Mouse (Mus musculus) midbrain, embryonic 16.5 days (tissue): ENCODE data around the gene Mrpl23. TPM values are rescaled to one million over a fixed set of nuclear protein-coding genes. Genes with fewer than 3 reads are reported as not detected.
A peak's percentile ranks its signal among the peaks of the same experiment; 100 is the strongest.

Experiments
- ATAC-seq: fragments of 200-750 bp; cut with Nextera tagmentation; 2 replicates; pipeline ENCODE4 v1.8.0; 2017; ENCODE audit warnings: moderate TSS enrichment
- H3K27ac ChIP-seq: fragments of 300-500 bp; sonication (generic); 2 replicates; pipeline ENCODE4 v1.5.1; 2014; ENCODE audit warnings: mild to moderate bottlenecking, low read length, mixed read lengths
- H3K27me3 ChIP-seq: fragments of 300-500 bp; sonication (generic); 2 replicates; pipeline ENCODE4 v1.6.1; 2014; ENCODE audit warnings: low read depth, low read length, mixed read lengths; ENCODE audit not compliant: control insufficient read depth, insufficient read depth
- H3K36me3 ChIP-seq: fragments of 300-500 bp; sonication (generic); 2 replicates; pipeline ENCODE4 v1.6.1; 2014; ENCODE audit warnings: mild to moderate bottlenecking, low read length, moderate library complexity, mixed read lengths; ENCODE audit not compliant: control insufficient read depth, insufficient read depth
- H3K4me1 ChIP-seq: fragments of 300-500 bp; sonication (generic); 2 replicates; pipeline ENCODE4 v1.6.1; 2014; ENCODE audit warnings: mild to moderate bottlenecking, low read length, mixed read lengths; ENCODE audit not compliant: control insufficient read depth, insufficient read depth
- H3K4me2 ChIP-seq: fragments of 300-500 bp; sonication (generic); 2 replicates; pipeline ENCODE4 v1.6.1; 2014; ENCODE audit warnings: mild to moderate bottlenecking, low read length, mixed read lengths
- H3K4me3 ChIP-seq: fragments of 300-500 bp; sonication (generic); 2 replicates; pipeline ENCODE4 v1.5.1; 2014; ENCODE audit warnings: low read depth, mild to moderate bottlenecking, low read length, moderate library complexity, mixed read lengths
- H3K9ac ChIP-seq: fragments of 300-500 bp; sonication (generic); 2 replicates; pipeline ENCODE4 v1.6.1; 2014; ENCODE audit warnings: low read depth, low read length, mixed read lengths
- H3K9me3 ChIP-seq: fragments of 300-500 bp; sonication (generic); replicated peaks from 2 replicates; pipeline ENCODE4 v1.6.1; 2014; ENCODE audit warnings: mild to moderate bottlenecking, low read length, mixed read lengths; ENCODE audit not compliant: control insufficient read depth, poor library complexity, severe bottlenecking
- WGBS: fragments of 180-500 bp; shearing (Covaris S2); extraction: QIAGEN DNeasy Blood & Tissue Kit; methylation state at CpG from one replicate; pipeline ENCODE4 v1.1.7; 2014; 5-methylcytosine and 5-hydroxymethylcytosine counted together
- polyA plus RNA-seq: library from polyadenylated mRNA; unstranded; fragments of >200 nt; fragmentation: Nextera tagmentation; extraction: Ambion mirVana; gene quantifications from 2 replicates; pipeline ENCODE4 v1.2.1, GENCODE M21; 2015

The Mrpl23 gene
- polyA plus RNA-seq, 1 experiment from 2014 or later, result 18.6 TPM

GRCm38 (mm10) chr7:142497775-142498174, 34.7 kb upstream of the Mrpl23 start:
- no peak for ATAC-seq
- Histone ChIP-seq H3K36me3 (no peaks in the 10 kb centered on the region), H3K4me3 (no peak overlapping the region), H3K9me3 (no peaks in the 10 kb centered on the region), H3K4me1 (no peaks in the 10 kb centered on the region), H3K4me2 (no peak overlapping the region), H3K27me3 (no peaks in the 10 kb centered on the region), H3K9ac (no peak overlapping the region), H3K27ac (no peak overlapping the region)
- 80% methylated on average over 2 of the region's 2 CpGs for WGBS

- 88% methylated on average over 2 of the region's 2 CpGs for WGBS
- Histone ChIP-seq H3K36me3 (no peaks in the 10 kb centered on the region), H3K4me3 (no peak within 1 kb of the TSS), H3K27ac (no peak within 1 kb of the TSS), H3K27me3 (no peaks in the 10 kb centered on the region), H3K9ac (no peak within 1 kb of the TSS), H3K9me3 (no peaks in the 10 kb centered on the region), H3K4me2 (no peak within 1 kb of the TSS), H3K4me1 (no peaks in the 10 kb centered on the region)
- no peak for ATAC-seq
These were observed 33.9 kb upstream of the Mrpl23 start, which contains the start of gene Tnnt3 for GRCm38 (mm10) chr7:142498575-142498974. Gene Tnnt3 (plus strand): TSS chr7:142498836.

- Histone ChIP-seq H3K27me3 (no peaks in the 10 kb centered on the region), H3K4me3 (no peak overlapping the region), H3K4me2 (no peak overlapping the region), H3K9me3 (no peaks in the 10 kb centered on the region), H3K27ac (no peak overlapping the region), H3K9ac (no peak overlapping the region), H3K36me3 (no peaks in the 10 kb centered on the region), H3K4me1 (no peaks in the 10 kb centered on the region)
- no peak for ATAC-seq
- 79% methylated on average over 5 of the region's 5 CpGs for WGBS
These were observed 33.3 kb upstream of the Mrpl23 start for GRCm38 (mm10) chr7:142499010-142499721.

GRCm38 (mm10) chr7:142500032-142500431, 32.5 kb upstream of the Mrpl23 start:
- ATAC-seq, result no peak
- no peaks in the 10 kb centered on the region for H3K9me3 ChIP-seq
- no peaks in the 10 kb centered on the region for H3K36me3 ChIP-seq
- no peak overlapping the region for H3K4me3 ChIP-seq
- H3K4me2 ChIP-seq, result no peak overlapping the region
- no peaks in the 10 kb centered on the region for H3K27me3 ChIP-seq
- H3K9ac ChIP-seq, result no peak overlapping the region
- H3K27ac ChIP-seq, result no peak overlapping the region
- 79% methylated on average over 1 of the region's 1 CpGs for WGBS
- no peaks in the 10 kb centered on the region for H3K4me1 ChIP-seq

- ATAC-seq, result no peak
- Histone ChIP-seq H3K4me3 (no peak overlapping the region), H3K4me1 (peaks cover 10% of the 10 kb centered on the region), H3K27ac (no peak overlapping the region), H3K36me3 (no peaks in the 10 kb centered on the region), H3K4me2 (no peak overlapping the region), H3K9me3 (no peaks in the 10 kb centered on the region), H3K27me3 (no peaks in the 10 kb centered on the region), H3K9ac (no peak overlapping the region)
- WGBS, result 87% methylated on average over 4 of the region's 4 CpGs
These were observed 29.3 kb upstream of the Mrpl23 start for GRCm38 (mm10) chr7:142503206-142503605.

- H3K27ac ChIP-seq, result no peak overlapping the region
- peaks cover 14% of the 10 kb centered on the region for H3K4me1 ChIP-seq
- H3K36me3 ChIP-seq, result no peaks in the 10 kb centered on the region
- no peaks in the 10 kb centered on the region for H3K27me3 ChIP-seq
- peak overlapping the region; percentile 43; the same call in 1 of the 2 replicates for H3K9ac ChIP-seq
- H3K4me3 ChIP-seq, result no peak overlapping the region
- no peak overlapping the region for H3K4me2 ChIP-seq
- WGBS, result 35% methylated on average over 2 of the region's 2 CpGs
- no peaks in the 10 kb centered on the region for H3K9me3 ChIP-seq
- ATAC-seq, result peak; percentile 39; the same call in 1 of the 2 replicates
These were observed 26.5 kb upstream of the Mrpl23 start for GRCm38 (mm10) chr7:142505942-142506341.

- Histone ChIP-seq H3K4me3 (no peak overlapping the region), H3K9me3 (no peaks in the 10 kb centered on the region), H3K36me3 (no peaks in the 10 kb centered on the region), H3K9ac (0 out of 2 replicates have a peak overlapping the region, but pooled peaks have one; percentile 43), H3K4me1 (peaks cover 14% of the 10 kb centered on the region), H3K27ac (no peak overlapping the region), H3K27me3 (no peaks in the 10 kb centered on the region), H3K4me2 (no peak overlapping the region)
- WGBS, result 14% methylated on average over 4 of the region's 4 CpGs
- ATAC-seq, result peak; percentile 73
These were observed 26.0 kb upstream of the Mrpl23 start for GRCm38 (mm10) chr7:142506501-142506900.

- Histone ChIP-seq H3K36me3 (no peaks in the 10 kb centered on the region), H3K4me1 (peaks cover 14% of the 10 kb centered on the region), H3K4me2 (no peak overlapping the region), H3K27ac (no peak overlapping the region), H3K9me3 (no peaks in the 10 kb centered on the region), H3K27me3 (no peaks in the 10 kb centered on the region), H3K9ac (no peak overlapping the region), H3K4me3 (no peak overlapping the region)
- 93% methylated on average over 9 of the region's 9 CpGs for WGBS
- ATAC-seq, result no peak
These were observed 25.0 kb upstream of the Mrpl23 start for GRCm38 (mm10) chr7:142507453-142507852.

- Histone ChIP-seq H3K27me3 (no peaks in the 10 kb centered on the region), H3K27ac (peak overlapping the region; percentile 47), H3K4me1 (peaks cover 14% of the 10 kb centered on the region), H3K4me3 (no peak overlapping the region), H3K4me2 (no peak overlapping the region), H3K36me3 (no peaks in the 10 kb centered on the region), H3K9me3 (no peaks in the 10 kb centered on the region), H3K9ac (no peak overlapping the region)
- no peak for ATAC-seq
- WGBS, result 31% methylated on average over 14 of the region's 14 CpGs
These were observed 23.0 kb upstream of the Mrpl23 start for GRCm38 (mm10) chr7:142509518-142509917.
